Mouse (Mus musculus): ENCODE measurements around the gene Hps5.

GRCm38 (mm10) chr7:46827803-46828184 is 31.9 kb upstream of the Hps5 start:
- TF ChIP-seq CTCF (IDR thresholded peaks at IDR 0.05; ENCODE audit: low read depth) (no peak), EP300 (IDR thresholded peaks at IDR 0.05; ENCODE audit: low read depth) (no peak)

Data from heart, postnatal 0 days (tissue).